Mouse (Mus musculus): ENCODE results near the gene Galk2. TPM values are rescaled to one million over a fixed set of nuclear protein-coding genes. Genes with fewer than 3 reads are reported as not detected.

The Galk2 gene
- 29.2 and 30.1 TPM in 2 replicates for polyA plus RNA-seq (2015; fragmentation: Nextera tagmentation; extraction: Ambion mirVana)

- no peaks in the 10 kb centered on the region for H3K36me3 ChIP-seq
- peaks cover 19% of the 10 kb centered on the region for H3K4me1 ChIP-seq (replicated peaks)
- 0% methylated on average over 45 of the region's 54 CpGs for WGBS
- peak; percentile 99 for ATAC-seq (ENCODE audit: low FRiP score, low read depth)
- peak within 1 kb of the TSS; percentile 99 for H3K9ac ChIP-seq
- H3K4me3 ChIP-seq, result peak within 1 kb of the TSS; percentile 87
- no peaks in the 10 kb centered on the region for H3K27me3 ChIP-seq
- H3K27ac ChIP-seq (replicated peaks), result peak within 1 kb of the TSS; percentile 91
- no peaks in the 10 kb centered on the region for H3K9me3 ChIP-seq
- H3K4me2 ChIP-seq, result peak within 1 kb of the TSS; percentile 60
Observed at GRCm38 (mm10) chr2:125858521-125859280, at the start of gene Galk2, which contains the start of gene Cops2. Gene Galk2, plus strand, starts transcription at chr2:125859109. Gene Cops2, minus strand, starts transcription at chr2:125859139.

GRCm38 (mm10) chr2:125809551-125809950, 49.4 kb upstream of the Galk2 start:
- Histone ChIP-seq H3K9me3 (no peaks in the 10 kb centered on the region; the same call in 1 of the 2 replicates), H3K9ac (no peak overlapping the region), H3K4me3 (no peak overlapping the region), H3K36me3 (no peaks in the 10 kb centered on the region), H3K27ac (replicated peaks) (no peak overlapping the region), H3K4me1 (replicated peaks) (no peaks in the 10 kb centered on the region), H3K4me2 (no peak overlapping the region), H3K27me3 (no peaks in the 10 kb centered on the region)
- 80% methylated on average over 7 of the region's 7 CpGs for WGBS
- no peak for ATAC-seq (ENCODE audit: low FRiP score, low read depth)

DNA sequence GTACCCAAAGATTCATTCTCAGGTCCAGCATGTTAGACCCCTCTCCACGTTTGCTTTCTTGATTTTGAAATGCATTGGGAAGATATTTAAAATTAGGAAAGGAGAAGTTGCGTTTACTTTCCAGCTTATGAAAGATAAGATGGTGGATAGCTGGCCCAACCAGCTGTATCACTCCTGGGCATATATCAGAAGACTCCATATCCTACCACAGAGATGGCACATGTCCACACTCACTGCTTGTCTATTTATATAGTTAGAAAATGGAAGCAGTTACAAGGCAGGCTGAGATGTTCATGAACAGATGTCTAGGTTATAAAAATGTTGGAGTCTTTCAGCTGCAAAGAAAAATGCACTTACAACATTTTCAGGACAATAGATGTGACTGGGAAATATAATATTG, 47.6 kb upstream of the Galk2 start:
- 85% methylated on average over 2 of the region's 2 CpGs for WGBS
- Histone ChIP-seq H3K9me3 (no peaks in the 10 kb centered on the region), H3K4me2 (no peak overlapping the region), H3K27me3 (no peaks in the 10 kb centered on the region), H3K4me3 (no peak overlapping the region), H3K4me1 (replicated peaks) (no peaks in the 10 kb centered on the region), H3K27ac (replicated peaks) (no peak overlapping the region), H3K9ac (no peak overlapping the region), H3K36me3 (no peaks in the 10 kb centered on the region)
- no peak for ATAC-seq (ENCODE audit: low FRiP score, low read depth)

DNA sequence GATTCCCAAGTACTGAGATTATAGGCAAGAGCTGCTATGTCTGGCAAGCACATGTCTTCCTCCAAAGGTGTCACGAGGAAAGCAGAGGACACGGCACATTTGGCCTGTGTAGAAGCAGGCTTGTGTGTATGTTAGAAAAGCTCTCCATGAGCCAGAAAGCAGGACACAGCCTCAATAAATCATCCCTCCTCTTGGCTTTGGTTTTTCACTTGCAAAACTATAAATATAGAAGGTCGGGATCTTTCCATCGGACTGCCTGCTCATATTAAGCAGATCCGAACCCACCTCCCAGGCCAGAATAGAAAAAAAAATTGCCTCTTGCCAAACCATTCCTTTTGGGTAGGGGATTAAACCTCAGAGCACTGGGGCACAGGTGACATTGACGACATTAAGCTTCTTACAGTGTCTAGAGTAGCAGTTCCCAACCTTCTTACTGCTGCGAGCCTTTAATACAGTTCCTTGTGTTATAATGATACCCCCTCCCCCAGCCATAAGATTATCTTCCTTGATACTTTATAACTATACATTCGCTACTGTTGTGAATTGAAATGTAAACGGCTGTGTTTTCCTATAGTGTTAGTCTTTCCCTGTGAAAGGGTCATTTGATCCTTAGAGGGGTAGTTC, 44.8 kb upstream of the Galk2 start:
- no peak for ATAC-seq (ENCODE audit: low FRiP score, low read depth)
- WGBS, result 84% methylated on average over 9 of the region's 9 CpGs

DNA sequence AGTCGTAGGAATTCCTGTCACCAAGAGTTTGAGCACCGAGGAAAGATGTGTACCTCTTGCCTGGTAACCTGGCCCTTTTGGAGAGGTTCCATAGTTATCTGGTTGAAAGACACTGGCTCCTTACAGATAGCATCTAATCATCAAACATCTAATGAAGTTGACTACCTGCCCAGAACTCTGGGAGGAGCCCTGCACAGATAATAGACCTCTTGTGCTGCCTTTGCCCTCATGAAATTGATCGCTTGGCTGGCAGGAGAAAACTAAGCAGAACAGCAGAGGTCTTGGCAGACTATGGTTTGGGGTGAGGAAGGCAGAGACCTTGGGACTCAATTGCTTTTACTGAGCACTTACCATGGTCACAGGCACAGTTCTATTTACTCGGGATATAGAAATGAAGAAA, 38.5 kb upstream of the Galk2 start:
- no peak overlapping the region for H3K4me2 ChIP-seq
- no peak overlapping the region for H3K9ac ChIP-seq
- no peaks in the 10 kb centered on the region for H3K27me3 ChIP-seq
- no peaks in the 10 kb centered on the region for H3K9me3 ChIP-seq
- H3K4me3 ChIP-seq, result no peak overlapping the region
- H3K4me1 ChIP-seq (replicated peaks), result no peaks in the 10 kb centered on the region
- ATAC-seq (ENCODE audit: low FRiP score, low read depth), result no peak
- no peak overlapping the region for H3K27ac ChIP-seq (replicated peaks)
- H3K36me3 ChIP-seq, result no peaks in the 10 kb centered on the region
- 89% methylated on average over 4 of the region's 4 CpGs for WGBS

More for the DNA sequence above, 44.8 kb upstream of the Galk2 start:
- H3K4me3 ChIP-seq, result no peak overlapping the region
- H3K4me2 ChIP-seq, result no peak overlapping the region
- no peaks in the 10 kb centered on the region for H3K9me3 ChIP-seq
- no peaks in the 10 kb centered on the region for H3K4me1 ChIP-seq (replicated peaks)
- no peak overlapping the region for H3K9ac ChIP-seq
- H3K36me3 ChIP-seq, result no peaks in the 10 kb centered on the region
- no peaks in the 10 kb centered on the region for H3K27me3 ChIP-seq
- no peak overlapping the region for H3K27ac ChIP-seq (replicated peaks)

GRCm38 (mm10) chr2:125826201-125826600, 32.7 kb upstream of the Galk2 start:
- Histone ChIP-seq H3K36me3 (peaks cover 10% of the 10 kb centered on the region), H3K4me2 (no peak overlapping the region), H3K4me3 (no peak overlapping the region), H3K4me1 (replicated peaks) (no peaks in the 10 kb centered on the region), H3K27me3 (no peaks in the 10 kb centered on the region), H3K27ac (replicated peaks) (no peak overlapping the region), H3K9me3 (no peaks in the 10 kb centered on the region), H3K9ac (no peak overlapping the region)
- ATAC-seq (ENCODE audit: low FRiP score, low read depth), result no peak
- 41% methylated on average over 4 of the region's 4 CpGs for WGBS

- Histone ChIP-seq H3K27me3 (no peaks in the 10 kb centered on the region), H3K4me2 (no peak overlapping the region), H3K9ac (no peak overlapping the region), H3K9me3 (no peaks in the 10 kb centered on the region), H3K36me3 (peaks cover 25% of the 10 kb centered on the region), H3K4me3 (no peak overlapping the region), H3K27ac (replicated peaks) (no peak overlapping the region), H3K4me1 (replicated peaks) (no peaks in the 10 kb centered on the region)
- no peak for ATAC-seq (ENCODE audit: low FRiP score, low read depth)
- WGBS, result 94% methylated on average over 4 of the region's 4 CpGs
Observed at GRCm38 (mm10) chr2:125827898-125828297, 31.0 kb upstream of the Galk2 start.

GRCm38 (mm10) chr2:125829924-125830323, 29.0 kb upstream of the Galk2 start:
- H3K36me3 ChIP-seq, result peaks cover 42% of the 10 kb centered on the region

GRCm38 (mm10) chr2:125838091-125838490, 20.8 kb upstream of the Galk2 start:
- WGBS, result 95% methylated on average over 7 of the region's 7 CpGs
- no peaks in the 10 kb centered on the region for H3K4me1 ChIP-seq (replicated peaks)
- H3K4me3 ChIP-seq, result no peak overlapping the region
- no peak overlapping the region for H3K4me2 ChIP-seq
- no peaks in the 10 kb centered on the region for H3K9me3 ChIP-seq
- ATAC-seq (ENCODE audit: low FRiP score, low read depth), result no peak
- peaks cover 61% of the 10 kb centered on the region for H3K36me3 ChIP-seq
- no peaks in the 10 kb centered on the region for H3K27me3 ChIP-seq
- H3K9ac ChIP-seq, result no peak overlapping the region
- H3K27ac ChIP-seq (replicated peaks), result no peak overlapping the region

More at GRCm38 (mm10) chr2:125829924-125830323, 29.0 kb upstream of the Galk2 start:
- WGBS, result 95% methylated on average over 2 of the region's 2 CpGs
- no peak overlapping the region for H3K4me2 ChIP-seq
- H3K9me3 ChIP-seq, result no peaks in the 10 kb centered on the region
- no peak for ATAC-seq (ENCODE audit: low FRiP score, low read depth)
- H3K4me1 ChIP-seq (replicated peaks), result no peaks in the 10 kb centered on the region
- no peak overlapping the region for H3K9ac ChIP-seq
- H3K4me3 ChIP-seq, result no peak overlapping the region
- H3K27ac ChIP-seq (replicated peaks), result no peak overlapping the region
- no peaks in the 10 kb centered on the region for H3K27me3 ChIP-seq

DNA sequence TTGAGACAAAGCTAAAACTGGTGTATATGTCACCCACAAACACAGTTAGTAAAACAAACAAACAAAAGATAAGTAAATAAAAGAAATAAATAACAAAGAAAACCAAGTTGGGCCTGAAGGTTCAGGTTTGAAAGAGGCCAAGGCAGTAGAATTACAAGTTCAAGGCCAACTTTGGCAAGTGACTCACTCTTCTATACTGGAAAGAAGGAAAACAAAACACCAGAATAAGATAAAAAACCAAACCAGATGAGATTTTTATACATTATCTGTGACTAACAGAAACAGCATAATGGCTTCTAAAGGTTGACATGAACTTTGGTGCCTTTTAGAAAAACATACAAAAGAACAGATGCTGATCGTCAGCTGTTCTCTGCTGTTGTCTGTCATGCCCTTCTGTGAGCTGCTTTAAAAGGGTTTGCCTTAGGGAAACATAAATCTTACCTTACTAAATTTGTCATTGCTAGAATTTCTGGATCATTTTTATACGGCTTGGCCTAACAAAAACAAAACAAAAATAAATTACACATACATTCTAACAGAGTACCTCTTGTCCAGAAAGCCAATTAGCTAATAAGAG, 20.1 kb upstream of the Galk2 start:
- H3K36me3 ChIP-seq, result peaks cover 59% of the 10 kb centered on the region
- WGBS, result 67% methylated on average over 2 of the region's 2 CpGs
- H3K4me1 ChIP-seq (replicated peaks), result no peaks in the 10 kb centered on the region

DNA sequence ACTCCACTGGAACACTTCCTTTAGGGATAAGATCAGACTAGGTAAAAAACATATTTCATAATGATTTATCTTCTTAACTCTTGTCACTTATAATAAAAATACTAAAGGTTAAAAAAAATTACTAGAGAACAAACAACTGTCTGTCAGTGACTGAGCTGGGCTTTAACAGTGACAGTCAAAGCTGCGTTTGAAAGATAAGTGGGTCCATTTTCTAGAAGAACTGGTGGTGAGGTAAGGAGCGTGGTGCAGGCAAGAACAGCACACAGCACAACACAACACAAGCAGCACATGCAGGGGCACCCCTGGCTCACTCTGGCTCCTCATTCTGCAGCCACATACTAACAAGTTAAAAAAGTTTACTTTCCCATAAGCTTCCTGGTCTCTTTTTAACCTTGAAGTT, 7.7 kb upstream of the Galk2 start:
- no peak for ATAC-seq (ENCODE audit: low FRiP score, low read depth)
- Histone ChIP-seq H3K4me1 (replicated peaks) (peaks cover 2% of the 10 kb centered on the region; the same call in 1 of the 2 replicates), H3K4me3 (no peak overlapping the region), H3K9ac (no peak overlapping the region), H3K27ac (replicated peaks) (no peak overlapping the region), H3K27me3 (no peaks in the 10 kb centered on the region), H3K9me3 (no peaks in the 10 kb centered on the region), H3K4me2 (no peak overlapping the region), H3K36me3 (peaks cover 20% of the 10 kb centered on the region)
- WGBS, result 85% methylated on average over 2 of the region's 2 CpGs

More for the DNA sequence above, 20.1 kb upstream of the Galk2 start:
- Histone ChIP-seq H3K9me3 (no peaks in the 10 kb centered on the region), H3K4me3 (no peak overlapping the region), H3K4me2 (no peak overlapping the region), H3K9ac (no peak overlapping the region), H3K27ac (replicated peaks) (no peak overlapping the region), H3K27me3 (no peaks in the 10 kb centered on the region)
- no peak for ATAC-seq (ENCODE audit: low FRiP score, low read depth)

GRCm38 (mm10) chr2:125857707-125858106, 1.2 kb upstream of the Galk2 start:
- peak overlapping the region; percentile 87 for H3K4me3 ChIP-seq
- no peak for ATAC-seq (ENCODE audit: low FRiP score, low read depth)
- no peak overlapping the region for H3K27ac ChIP-seq (replicated peaks)
- WGBS, result 52% methylated on average over 3 of the region's 3 CpGs
- H3K4me1 ChIP-seq (replicated peaks), result peaks cover 19% of the 10 kb centered on the region
- no peaks in the 10 kb centered on the region for H3K27me3 ChIP-seq
- no peaks in the 10 kb centered on the region for H3K36me3 ChIP-seq
- no peaks in the 10 kb centered on the region for H3K9me3 ChIP-seq
- H3K4me2 ChIP-seq, result peak overlapping the region; percentile 60
- no peak overlapping the region; the same call in 1 of the 2 replicates for H3K9ac ChIP-seq
